Mouse (Mus musculus) ES-E14 (cell line): ENCODE results near the gene Dock4. TPM values are rescaled to one million over a fixed set of nuclear protein-coding genes. Genes with fewer than 3 reads are reported as not detected.

Experiments used
- DNase-seq: peaks from one replicate; pipeline ENCODE4 v3.0.0-alpha.2; 2013; ENCODE audit warnings: low read depth, low spot score
- H3K27ac ChIP-seq: 2 replicates; pipeline ENCODE4 v1.5.1; 2012; ENCODE audit warnings: low read depth, mild to moderate bottlenecking, low read length, moderate library complexity, mixed read lengths; ENCODE audit not compliant: poor library complexity, insufficient read depth, severe bottlenecking
- H3K36me3 ChIP-seq: 2 replicates; pipeline ENCODE4 v1.6.1; 2012; ENCODE audit warnings: mild to moderate bottlenecking, low read length, moderate library complexity, mixed read lengths; ENCODE audit not compliant: control insufficient read depth, poor library complexity, insufficient read depth, severe bottlenecking
- H3K4me1 ChIP-seq, 2 experiments: fragments of 150-350 bp in 1 of 2; sonication (generic) in 1 of 2; 2 replicates each; pipeline ENCODE4 v1.6.1; 2012; ENCODE audit warnings: low read length in 2 of 2, mild to moderate bottlenecking in 1 of 2, mixed read lengths in 1 of 2; ENCODE audit not compliant: control insufficient read depth in 2 of 2, insufficient read depth in 2 of 2, poor library complexity in 1 of 2
- H3K4me3 ChIP-seq, 2 experiments: fragments of 150-350 bp in 1 of 2; sonication (generic) in 1 of 2; 2 replicates each; pipeline ENCODE4 v1.5.1; 2012; ENCODE audit warnings: low read length in 2 of 2, low read depth in 1 of 2, mild to moderate bottlenecking in 1 of 2, mixed read lengths in 1 of 2; ENCODE audit not compliant: insufficient read depth in 1 of 2, poor library complexity in 1 of 2, severe bottlenecking in 1 of 2
- H3K9ac ChIP-seq: 2 replicates; pipeline ENCODE4 v1.6.1; 2012; ENCODE audit warnings: low read depth, mild to moderate bottlenecking, low read length, mixed read lengths; ENCODE audit not compliant: poor library complexity, insufficient read depth, severe bottlenecking
- H3K9me3 ChIP-seq: fragments of 150-350 bp; sonication (generic); 2 replicates; pipeline ENCODE4 v1.6.1; 2012; ENCODE audit warnings: low read depth, mild to moderate bottlenecking, low read length; ENCODE audit not compliant: control insufficient read depth, insufficient read depth
- CHD2 ChIP-seq: IDR thresholded peaks from 2 replicates; pipeline ENCODE4 v1.6.1; 2014; ENCODE audit warnings: mild to moderate bottlenecking, low read depth, low read length, inconsistent platforms
- HCFC1 ChIP-seq: IDR thresholded peaks from 2 replicates; pipeline ENCODE4 v1.6.1; 2012; ENCODE audit warnings: low read length, inconsistent platforms, borderline replicate concordance; ENCODE audit not compliant: insufficient read depth
- MAFK ChIP-seq: IDR thresholded peaks from 2 replicates; pipeline ENCODE4 v1.6.1; 2014; ENCODE audit warnings: mild to moderate bottlenecking, low read depth, low read length, inconsistent platforms; ENCODE audit not compliant: insufficient read depth
- ZC3H11A ChIP-seq: IDR thresholded peaks from 2 replicates; pipeline ENCODE4 v1.6.1; 2012; ENCODE audit warnings: low read depth, mild to moderate bottlenecking, inconsistent platforms, low read length, borderline replicate concordance
- ZNF384 ChIP-seq: IDR thresholded peaks from 2 replicates; pipeline ENCODE4 v1.6.1; 2012; ENCODE audit warnings: low read depth, low read length, inconsistent platforms
- in situ Hi-C, 2 experiments: fragments of 600-800 bp; cut with MboI; formaldehyde crosslinking; loops; one replicate each; pipeline ENCODE4 v1.15.1; 2025; ENCODE audit warnings: low sequenced_read_pairs in 2 of 2, inconsistent platforms in 1 of 2; ENCODE audit not compliant: unreplicated experiment in 2 of 2
- total RNA-seq: library from RNA; depleted of rRNA; stranded (reverse); fragments of 300-350 nt; gene quantifications from 2 replicates; pipeline ENCODE4 v1.2.3, GENCODE M21; 2012

Gene Dock4
- total RNA-seq, 1 experiment, result 7.9 TPM

GRCm38 (mm10) chr12:40544273-40544672 lies 98.5 kb downstream of the Dock4 start:
- no peak for TF ChIP-seq ZC3H11A
- no peak for TF ChIP-seq MAFK
- no peak for TF ChIP-seq CHD2
- no peak for TF ChIP-seq HCFC1
- TF ChIP-seq ZNF384, result no peak
- H3K27ac ChIP-seq, result no peak overlapping the region
- H3K4me1 ChIP-seq, result no peaks in the 10 kb centered on the region
- DNase-seq, result no peak
- in situ Hi-C loops, result no loop called here
- no peaks in the 10 kb centered on the region for H3K9me3 ChIP-seq
- H3K9ac ChIP-seq, result no peak overlapping the region
- no peaks in the 10 kb centered on the region for H3K36me3 ChIP-seq
- no peak overlapping the region for H3K4me3 ChIP-seq

- Histone ChIP-seq H3K36me3 (no peaks in the 10 kb centered on the region), H3K4me3 (no peak overlapping the region), H3K9me3 (no peaks in the 10 kb centered on the region), H3K27ac (no peak overlapping the region), H3K4me1 (no peaks in the 10 kb centered on the region), H3K9ac (no peak overlapping the region)
- TF ChIP-seq ZNF384 (no peak), HCFC1 (no peak), MAFK (no peak), ZC3H11A (no peak), CHD2 (no peak)
- DNase-seq, result no peak
- in situ Hi-C loops, result no loop called here
These were observed 101.1 kb downstream of the Dock4 start for GRCm38 (mm10) chr12:40546827-40547226.

GRCm38 (mm10) chr12:40551317-40551716 lies 105.6 kb downstream of the Dock4 start:
- Histone ChIP-seq H3K27ac (no peak overlapping the region), H3K9me3 (no peaks in the 10 kb centered on the region), H3K4me3 (no peak overlapping the region), H3K36me3 (no peaks in the 10 kb centered on the region), H3K9ac (no peak overlapping the region), H3K4me1 (no peaks in the 10 kb centered on the region)
- no peak for DNase-seq
- in situ Hi-C loops, result no loop called here
- TF ChIP-seq ZNF384 (no peak), MAFK (no peak), ZC3H11A (no peak), HCFC1 (no peak), CHD2 (no peak)

GRCm38 (mm10) chr12:40552201-40552600 lies 106.4 kb downstream of the Dock4 start:
- Histone ChIP-seq H3K4me3 (no peak overlapping the region), H3K4me1 (no peaks in the 10 kb centered on the region), H3K9me3 (no peaks in the 10 kb centered on the region), H3K36me3 (no peaks in the 10 kb centered on the region), H3K27ac (no peak overlapping the region), H3K9ac (no peak overlapping the region)
- in situ Hi-C loops, result no loop called here
- DNase-seq, result no peak
- TF ChIP-seq HCFC1 (no peak), CHD2 (no peak), ZC3H11A (no peak), ZNF384 (no peak), MAFK (no peak)

GRCm38 (mm10) chr12:40553929-40554328 lies 108.2 kb downstream of the Dock4 start:
- TF ChIP-seq ZC3H11A (no peak), CHD2 (no peak), HCFC1 (no peak), ZNF384 (no peak), MAFK (no peak)
- no peak overlapping the region for H3K27ac ChIP-seq
- H3K9me3 ChIP-seq, result no peaks in the 10 kb centered on the region
- H3K4me3 ChIP-seq, result no peak overlapping the region
- in situ Hi-C loops, result no loop called here
- no peaks in the 10 kb centered on the region for H3K4me1 ChIP-seq
- H3K36me3 ChIP-seq, result no peaks in the 10 kb centered on the region
- no peak overlapping the region for H3K9ac ChIP-seq
- DNase-seq, result no peak
